ENCODE assay signal across 13 mouse cellular contexts in genomic region chr10:81395865-81396264, GRCm38 (mm10). TPM values are rescaled to one million over a fixed set of nuclear protein-coding genes. Genes with fewer than 3 reads are reported as not detected.
A peak's percentile ranks its signal among the peaks of the same experiment; 100 is the strongest.
DNase-seq lines count a peak whose midpoint lies in the region; ATAC-seq and TF ChIP-seq lines count a peak whose summit lies in the region.
"Had no signal": no experiment of that assay in that cellular context is flagged by ENCODE, and none has a peak within 500 bp of the region (broad histone marks: within the 10 kb centered on the region; RNA-seq: fewer than 3 reads in every experiment).

No protein-coding gene starts in this region.

- TF ChIP-seq POLR2A in small intestine, adult 2 months (IDR thresholded peaks at IDR 0.05; ENCODE audit: low read depth, low read length), result 0 out of 2 replicates have a peak, but pooled peaks have one; percentile 15

- peaks cover 30% of the 10 kb centered on the region for H3K4me1 ChIP-seq in embryonic facial prominence, embryonic 13.5 days
- peaks cover 46% of the 10 kb centered on the region for H3K4me1 ChIP-seq in embryonic facial prominence, embryonic 10.5 days
- peaks cover 7% of the 10 kb centered on the region; the same call in 1 of the 2 replicates for H3K4me1 ChIP-seq in hindbrain, postnatal 0 days (ENCODE audit: insufficient read depth, low read length)
- H3K4me1 ChIP-seq in hindbrain, embryonic 16.5 days (ENCODE audit: control insufficient read depth, insufficient read depth, low read depth, low read length), result peaks cover 16% of the 10 kb centered on the region
- H3K4me1 ChIP-seq in midbrain, embryonic 11.5 days (ENCODE audit: control insufficient read depth, insufficient read depth, low read length), result peaks cover 20% of the 10 kb centered on the region
- peaks cover 4% of the 10 kb centered on the region; the same call in 1 of the 2 replicates for H3K4me1 ChIP-seq in midbrain, embryonic 16.5 days (ENCODE audit: control insufficient read depth, insufficient read depth, low read length)
- peaks cover 13% of the 10 kb centered on the region; the same call in 1 of the 2 replicates for H3K4me1 ChIP-seq in small intestine, adult 2 months (ENCODE audit: control insufficient read depth, insufficient read depth, insufficient read length, low read length)

- DNase-seq in embryonic facial prominence, embryonic 10.5 days (ENCODE audit: low spot score), result no peak
- DNase-seq in hindbrain, postnatal 0 days (ENCODE audit: low spot score), result no peak
- DNase-seq in midbrain, embryonic 11.5 days (ENCODE audit: low spot score, missing footprints), result peak; percentile 81
- DNase-seq: gastrocnemius, adult 2 months; layer of hippocampus, postnatal 36 days; right cerebral cortex, postnatal 25 days had no signal

- no peak overlapping the region for H3K9ac ChIP-seq in embryonic facial prominence, embryonic 13.5 days
- no peak overlapping the region for H3K9ac ChIP-seq in hindbrain, postnatal 0 days (replicated peaks; ENCODE audit: low read length)
- no peak overlapping the region for H3K9ac ChIP-seq in hindbrain, embryonic 16.5 days (ENCODE audit: low read depth, low read length)
- H3K9ac ChIP-seq in midbrain, embryonic 11.5 days (ENCODE audit: low read length), result no peak overlapping the region
- H3K9ac ChIP-seq in midbrain, embryonic 16.5 days (ENCODE audit: low read depth, low read length), result no peak overlapping the region
- H3K9ac ChIP-seq: embryonic facial prominence, embryonic 15.5 days; limb, embryonic 12.5 days; liver, embryonic 12.5 days had no signal

- peak overlapping the region; percentile 48; the same call in 1 of the 2 replicates for H3K27ac ChIP-seq in embryonic facial prominence, embryonic 13.5 days
- no peak overlapping the region; the same call in 1 of the 2 replicates for H3K27ac ChIP-seq in embryonic facial prominence, embryonic 10.5 days (replicated peaks)
- H3K27ac ChIP-seq in hindbrain, postnatal 0 days, result 0 out of 2 replicates have a peak overlapping the region, but pooled peaks have one; percentile 1
- no peak overlapping the region for H3K27ac ChIP-seq in hindbrain, embryonic 16.5 days (ENCODE audit: low read depth, low read length)
- no peak overlapping the region for H3K27ac ChIP-seq in midbrain, embryonic 11.5 days (ENCODE audit: low read depth, low read length)
- no peak overlapping the region for H3K27ac ChIP-seq in midbrain, embryonic 16.5 days (ENCODE audit: low read length)
- no peak overlapping the region for H3K27ac ChIP-seq in small intestine, adult 2 months (ENCODE audit: insufficient read depth, low read depth, low read length)
- H3K27ac ChIP-seq: liver, embryonic 12.5 days had no signal

- H3K9me3 ChIP-seq in embryonic facial prominence, embryonic 13.5 days, result no peaks in the 10 kb centered on the region
- H3K9me3 ChIP-seq in embryonic facial prominence, embryonic 10.5 days, result no peaks in the 10 kb centered on the region
- H3K9me3 ChIP-seq in hindbrain, postnatal 0 days (ENCODE audit: low read length), result no peaks in the 10 kb centered on the region
- H3K9me3 ChIP-seq in hindbrain, embryonic 16.5 days (ENCODE audit: control insufficient read depth, low read length), result no peaks in the 10 kb centered on the region
- no peaks in the 10 kb centered on the region for H3K9me3 ChIP-seq in midbrain, embryonic 11.5 days (ENCODE audit: control insufficient read depth, low read length)
- H3K9me3 ChIP-seq in midbrain, embryonic 16.5 days (replicated peaks; ENCODE audit: control insufficient read depth, low read length, poor library complexity, severe bottlenecking), result no peaks in the 10 kb centered on the region
- H3K9me3 ChIP-seq: embryonic facial prominence, embryonic 15.5 days; limb, embryonic 12.5 days; liver, embryonic 12.5 days had no signal

- TF ChIP-seq CTCF in hindbrain, postnatal 0 days (IDR thresholded peaks at IDR 0.05; ENCODE audit: low read depth), result no peak
- no peak for TF ChIP-seq CTCF in small intestine, adult 2 months (IDR thresholded peaks at IDR 0.05; ENCODE audit: extremely low read depth, insufficient read length, insufficient replicate concordance, low read depth, low read length)

- no peak for ATAC-seq in embryonic facial prominence, embryonic 13.5 days (ENCODE audit: insufficient number of reproducible peaks, insufficient read depth, low FRiP score, low TSS enrichment, low read depth)
- ATAC-seq in hindbrain, postnatal 0 days, result no peak
- no peak for ATAC-seq in hindbrain, embryonic 16.5 days
- ATAC-seq in midbrain, embryonic 11.5 days (ENCODE audit: low FRiP score), result no peak
- ATAC-seq in midbrain, embryonic 16.5 days, result no peak
- ATAC-seq: liver, embryonic 12.5 days had no signal

- no peaks in the 10 kb centered on the region for H3K27me3 ChIP-seq in embryonic facial prominence, embryonic 13.5 days
- H3K27me3 ChIP-seq in embryonic facial prominence, embryonic 10.5 days (replicated peaks; ENCODE audit: low read depth, poor library complexity, severe bottlenecking), result peaks cover 46% of the 10 kb centered on the region
- H3K27me3 ChIP-seq in hindbrain, postnatal 0 days (ENCODE audit: insufficient read depth, low read length), result no peaks in the 10 kb centered on the region
- no peaks in the 10 kb centered on the region for H3K27me3 ChIP-seq in hindbrain, embryonic 16.5 days (replicated peaks; ENCODE audit: control insufficient read depth, insufficient read depth, low read length)
- peaks cover 6% of the 10 kb centered on the region; the same call in 1 of the 2 replicates for H3K27me3 ChIP-seq in midbrain, embryonic 11.5 days (ENCODE audit: control insufficient read depth, insufficient read depth, low read length)
- H3K27me3 ChIP-seq in midbrain, embryonic 16.5 days (ENCODE audit: control insufficient read depth, insufficient read depth, low read depth, low read length), result no peaks in the 10 kb centered on the region
- no peaks in the 10 kb centered on the region for H3K27me3 ChIP-seq in small intestine, adult 2 months (ENCODE audit: control insufficient read depth, insufficient read depth, low read length)
- H3K27me3 ChIP-seq: embryonic facial prominence, embryonic 15.5 days had no signal

- H3K4me3 ChIP-seq in embryonic facial prominence, embryonic 13.5 days, result no peak overlapping the region
- no peak overlapping the region for H3K4me3 ChIP-seq in embryonic facial prominence, embryonic 10.5 days
- H3K4me3 ChIP-seq in hindbrain, postnatal 0 days (ENCODE audit: low read length), result no peak overlapping the region
- H3K4me3 ChIP-seq in hindbrain, embryonic 16.5 days (ENCODE audit: low read length), result no peak overlapping the region
- H3K4me3 ChIP-seq in midbrain, embryonic 11.5 days (ENCODE audit: low read depth, low read length), result no peak overlapping the region
- H3K4me3 ChIP-seq in midbrain, embryonic 16.5 days (ENCODE audit: low read depth, low read length), result no peak overlapping the region
- peak overlapping the region; percentile 72 for H3K4me3 ChIP-seq in small intestine, adult 2 months (ENCODE audit: low read depth, low read length)
- H3K4me3 ChIP-seq: embryonic facial prominence, embryonic 15.5 days; gastrocnemius, adult 2 months; limb, embryonic 12.5 days; liver, embryonic 12.5 days had no signal

- 89% methylated on average over 4 of the region's 4 CpGs for WGBS in embryonic facial prominence, embryonic 13.5 days
- WGBS in embryonic facial prominence, embryonic 10.5 days, result 90% methylated on average over 4 of the region's 4 CpGs
- 59% methylated on average over 4 of the region's 4 CpGs for WGBS in hindbrain, postnatal 0 days
- 75% methylated on average over 4 of the region's 4 CpGs for WGBS in hindbrain, embryonic 16.5 days
- 83% methylated on average over 4 of the region's 4 CpGs for WGBS in midbrain, embryonic 11.5 days
- 74% methylated on average over 4 of the region's 4 CpGs for WGBS in midbrain, embryonic 16.5 days
- WGBS in small intestine, adult 2 months, result 92% methylated on average over 4 of the region's 4 CpGs

- H3K4me2 ChIP-seq in embryonic facial prominence, embryonic 13.5 days, result no peak overlapping the region
- H3K4me2 ChIP-seq in hindbrain, postnatal 0 days (ENCODE audit: low read depth, low read length), result no peak overlapping the region
- H3K4me2 ChIP-seq in hindbrain, embryonic 16.5 days (ENCODE audit: low read length), result no peak overlapping the region
- H3K4me2 ChIP-seq in midbrain, embryonic 11.5 days, result no peak overlapping the region
- H3K4me2 ChIP-seq in midbrain, embryonic 16.5 days (ENCODE audit: low read length), result no peak overlapping the region
- H3K4me2 ChIP-seq: embryonic facial prominence, embryonic 15.5 days; limb, embryonic 12.5 days; liver, embryonic 12.5 days had no signal

- H3K36me3 ChIP-seq in embryonic facial prominence, embryonic 13.5 days, result peaks cover 36% of the 10 kb centered on the region
- peaks cover 23% of the 10 kb centered on the region for H3K36me3 ChIP-seq in embryonic facial prominence, embryonic 10.5 days (replicated peaks)
- peaks cover 12% of the 10 kb centered on the region; the same call in 1 of the 2 replicates for H3K36me3 ChIP-seq in hindbrain, postnatal 0 days (ENCODE audit: insufficient read depth, low read length)
- H3K36me3 ChIP-seq in hindbrain, embryonic 16.5 days (ENCODE audit: control insufficient read depth, insufficient read depth, low read length), result peaks cover 6% of the 10 kb centered on the region
- 0 out of 2 replicates have a peak, but pooled peaks cover 2% of the 10 kb centered on the region for H3K36me3 ChIP-seq in midbrain, embryonic 11.5 days (ENCODE audit: control insufficient read depth, insufficient read depth, low read length)
- H3K36me3 ChIP-seq in midbrain, embryonic 16.5 days (ENCODE audit: control insufficient read depth, insufficient read depth, low read length), result peaks cover 13% of the 10 kb centered on the region; the same call in 1 of the 2 replicates
- peaks cover 32% of the 10 kb centered on the region for H3K36me3 ChIP-seq in small intestine, adult 2 months (ENCODE audit: control insufficient read depth, insufficient read depth, low read length)

RNA-seq across cellular contexts. Expression of gene Smim24, which starts 3.0 kb away (rescaled TPM):
- polyA plus RNA-seq in embryonic facial prominence, embryonic 13.5 days (2015; fragmentation: Nextera tagmentation; extraction: Ambion mirVana), result 3.1 and 7.1 TPM in 2 replicates
- 2.0 and 2.8 TPM in 2 replicates for polyA plus RNA-seq in embryonic facial prominence, embryonic 10.5 days (2016; fragmentation: Nextera tagmentation; extraction: Ambion mirVana)
- total RNA-seq in hindbrain, postnatal 0 days (2014; rRNA removed), result 2.9 and 3.7 TPM in 2 replicates
- polyA plus RNA-seq in hindbrain, postnatal 0 days (2015; fragmentation: Nextera tagmentation; extraction: Ambion mirVana), result 1.4 and 1.7 TPM in 2 replicates
- 1.6 and 2.3 TPM in 2 replicates for polyA plus RNA-seq in hindbrain, embryonic 16.5 days (2015; fragmentation: Nextera tagmentation; extraction: Ambion mirVana)
- 2.3 and 2.7 TPM in 2 replicates for polyA plus RNA-seq in midbrain, embryonic 11.5 days (2014; fragmentation: Nextera tagmentation; extraction: Ambion mirVana)
- polyA plus RNA-seq in midbrain, embryonic 16.5 days (2015; fragmentation: Nextera tagmentation; extraction: Ambion mirVana), result 1.2 and 1.4 TPM in 2 replicates
- 2,702 and 6,898 TPM in 2 replicates for polyA plus RNA-seq in small intestine, adult 2 months (2012; rRNA removed)
- total RNA-seq: gastrocnemius, adult 2 months had no signal

RNA-seq across cellular contexts. Expression of gene Gm48552, which starts 7.1 kb away (rescaled TPM):
- 1.2 and 1.5 TPM in 2 replicates for polyA plus RNA-seq in embryonic facial prominence, embryonic 13.5 days (2015; fragmentation: Nextera tagmentation; extraction: Ambion mirVana)
- 1.8 and 3.1 TPM in 2 replicates for polyA plus RNA-seq in embryonic facial prominence, embryonic 10.5 days (2016; fragmentation: Nextera tagmentation; extraction: Ambion mirVana)
- total RNA-seq in hindbrain, postnatal 0 days (2014; rRNA removed), result 7.5 TPM in 2 replicates
- polyA plus RNA-seq in hindbrain, postnatal 0 days (2015; fragmentation: Nextera tagmentation; extraction: Ambion mirVana), result 2.7 and 4.0 TPM in 2 replicates
- polyA plus RNA-seq in hindbrain, embryonic 16.5 days (2015; fragmentation: Nextera tagmentation; extraction: Ambion mirVana), result 1.5 and 2.2 TPM in 2 replicates
- 0.20 and 0.47 TPM in 2 replicates for polyA plus RNA-seq in midbrain, embryonic 11.5 days (2014; fragmentation: Nextera tagmentation; extraction: Ambion mirVana)
- 2.3 and 3.3 TPM in 2 replicates for polyA plus RNA-seq in midbrain, embryonic 16.5 days (2015; fragmentation: Nextera tagmentation; extraction: Ambion mirVana)
- 2.9 and 5.0 TPM in 2 replicates for polyA plus RNA-seq in small intestine, adult 2 months (2012; rRNA removed)

RNA-seq across cellular contexts. Expression of gene Gm48551, which starts 11.6 kb away (rescaled TPM):
- polyA plus RNA-seq in embryonic facial prominence, embryonic 13.5 days (2015; fragmentation: Nextera tagmentation; extraction: Ambion mirVana), result 4.1 and 5.0 TPM in 2 replicates
- polyA plus RNA-seq in embryonic facial prominence, embryonic 10.5 days (2016; fragmentation: Nextera tagmentation; extraction: Ambion mirVana), result 2.7 TPM in 2 replicates
- 2.1 and 3.3 TPM in 2 replicates for total RNA-seq in hindbrain, postnatal 0 days (2014; rRNA removed)
- 5.3 and 7.0 TPM in 2 replicates for polyA plus RNA-seq in hindbrain, postnatal 0 days (2015; fragmentation: Nextera tagmentation; extraction: Ambion mirVana)
- polyA plus RNA-seq in hindbrain, embryonic 16.5 days (2015; fragmentation: Nextera tagmentation; extraction: Ambion mirVana), result 7.9 and 9.4 TPM in 2 replicates
- polyA plus RNA-seq in midbrain, embryonic 11.5 days (2014; fragmentation: Nextera tagmentation; extraction: Ambion mirVana), result 2.7 and 2.9 TPM in 2 replicates
- polyA plus RNA-seq in midbrain, embryonic 16.5 days (2015; fragmentation: Nextera tagmentation; extraction: Ambion mirVana), result 6.1 and 8.2 TPM in 2 replicates
- polyA plus RNA-seq in small intestine, adult 2 months (2012; rRNA removed), result 1.8 and 4.8 TPM in 2 replicates

RNA-seq across cellular contexts. Expression of gene Dohh, which starts 11.6 kb away (rescaled TPM):
- 67.8 and 71.8 TPM in 2 replicates for polyA plus RNA-seq in embryonic facial prominence, embryonic 13.5 days (2015; fragmentation: Nextera tagmentation; extraction: Ambion mirVana)
- 105 and 109 TPM in 2 replicates for polyA plus RNA-seq in embryonic facial prominence, embryonic 10.5 days (2016; fragmentation: Nextera tagmentation; extraction: Ambion mirVana)
- total RNA-seq in hindbrain, postnatal 0 days (2014; rRNA removed), result 146 TPM in 2 replicates
- 111 and 114 TPM in 2 replicates for polyA plus RNA-seq in hindbrain, postnatal 0 days (2015; fragmentation: Nextera tagmentation; extraction: Ambion mirVana)
- polyA plus RNA-seq in hindbrain, embryonic 16.5 days (2015; fragmentation: Nextera tagmentation; extraction: Ambion mirVana), result 99.8 and 108 TPM in 2 replicates
- polyA plus RNA-seq in midbrain, embryonic 11.5 days (2014; fragmentation: Nextera tagmentation; extraction: Ambion mirVana), result 43.3 and 53.7 TPM in 2 replicates
- 77.5 and 86.2 TPM in 2 replicates for polyA plus RNA-seq in midbrain, embryonic 16.5 days (2015; fragmentation: Nextera tagmentation; extraction: Ambion mirVana)
- polyA plus RNA-seq in small intestine, adult 2 months (2012; rRNA removed), result 86.8 and 113 TPM in 2 replicates

RNA-seq across cellular contexts. Expression of gene Fzr1, which starts 17.5 kb away (rescaled TPM):
- 102 and 119 TPM in 2 replicates for polyA plus RNA-seq in embryonic facial prominence, embryonic 13.5 days (2015; fragmentation: Nextera tagmentation; extraction: Ambion mirVana)
- 134 and 142 TPM in 2 replicates for polyA plus RNA-seq in embryonic facial prominence, embryonic 10.5 days (2016; fragmentation: Nextera tagmentation; extraction: Ambion mirVana)
- total RNA-seq in hindbrain, postnatal 0 days (2014; rRNA removed), result 106 and 118 TPM in 2 replicates
- 131 and 134 TPM in 2 replicates for polyA plus RNA-seq in hindbrain, postnatal 0 days (2015; fragmentation: Nextera tagmentation; extraction: Ambion mirVana)
- polyA plus RNA-seq in hindbrain, embryonic 16.5 days (2015; fragmentation: Nextera tagmentation; extraction: Ambion mirVana), result 149 and 156 TPM in 2 replicates
- polyA plus RNA-seq in midbrain, embryonic 11.5 days (2014; fragmentation: Nextera tagmentation; extraction: Ambion mirVana), result 94.3 and 104 TPM in 2 replicates
- polyA plus RNA-seq in midbrain, embryonic 16.5 days (2015; fragmentation: Nextera tagmentation; extraction: Ambion mirVana), result 145 and 146 TPM in 2 replicates
- 70.5 and 132 TPM in 2 replicates for polyA plus RNA-seq in small intestine, adult 2 months (2012; rRNA removed)

Comparison
In these comparisons a context has a peak if more than half of its experiments do, and no peak if none do; other contexts are left out.
1. H3K27ac ChIP-seq: peak in embryonic facial prominence, embryonic 13.5 days (single experiment) and hindbrain, postnatal 0 days (single experiment); none in embryonic facial prominence, embryonic 10.5 days (single experiment), hindbrain, embryonic 16.5 days (single experiment), midbrain, embryonic 11.5 days (single experiment), midbrain, embryonic 16.5 days (single experiment) and small intestine, adult 2 months (single experiment).
2. RNA of gene Smim24, which starts 3.0 kb away (polyA plus RNA-seq): 2,702 to 6,898 TPM in small intestine, adult 2 months; 3.1 to 7.1 TPM in embryonic facial prominence, embryonic 13.5 days, 2.3 to 2.7 TPM in midbrain, embryonic 11.5 days, 2.0 to 2.8 TPM in embryonic facial prominence, embryonic 10.5 days, 1.6 to 2.3 TPM in hindbrain, embryonic 16.5 days, 1.4 to 1.7 TPM in hindbrain, postnatal 0 days and 1.2 to 1.4 TPM in midbrain, embryonic 16.5 days; every median in the first group is over 100 times any median in the second.